ENCODE assay signal across 16 mouse cellular contexts in the genomic region with DNA sequence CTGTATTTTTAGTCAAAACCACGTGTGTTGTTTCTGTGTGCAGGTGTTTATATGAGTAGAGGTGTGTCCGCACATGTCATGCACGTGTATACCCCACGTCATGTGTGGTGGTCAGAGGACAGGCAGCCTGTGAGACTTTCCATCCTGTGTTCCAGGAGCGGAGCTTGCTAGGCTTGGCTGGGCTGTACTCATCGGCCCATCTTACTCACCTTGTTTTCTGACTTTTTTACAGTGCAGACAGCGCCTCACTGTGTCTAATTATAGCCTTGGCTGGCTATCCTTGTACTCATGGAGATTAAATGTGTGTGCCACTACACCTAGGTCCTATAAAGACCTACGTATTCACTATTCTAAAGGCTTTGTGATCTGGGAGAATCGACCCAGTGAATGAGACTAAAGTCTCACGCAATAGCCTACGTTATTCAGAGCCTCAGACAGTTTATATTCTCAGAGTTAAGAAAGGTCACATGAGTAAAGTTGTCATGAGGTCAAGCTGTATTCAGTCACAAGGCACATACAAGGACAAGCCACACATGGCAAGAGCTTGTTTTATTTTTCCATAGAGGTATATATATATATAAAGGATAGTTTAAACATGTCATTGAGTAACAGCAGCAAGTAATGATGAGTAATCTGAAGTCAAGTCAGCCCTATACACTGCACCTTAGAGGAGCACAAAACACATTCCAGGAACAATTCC. TPM values are rescaled to one million over a fixed set of nuclear protein-coding genes. Genes with fewer than 3 reads are reported as not detected.
A peak's percentile ranks its signal among the peaks of the same experiment; 100 is the strongest.
DNase-seq lines count a peak whose midpoint lies in the region; ATAC-seq and TF ChIP-seq lines count a peak whose summit lies in the region.
"Had no signal": no experiment of that assay in that cellular context is flagged by ENCODE, and none has a peak within 500 bp of the region (broad histone marks: within the 10 kb centered on the region; RNA-seq: fewer than 3 reads in every experiment).

No protein-coding gene starts in this region.

- H3K4me3 ChIP-seq in intestine, postnatal 0 days (ENCODE audit: low read depth, low read length): no peak overlapping the region
- no peak overlapping the region for H3K4me3 ChIP-seq in intestine, embryonic 15.5 days (replicated peaks)
- H3K4me3 ChIP-seq: stomach, embryonic 15.5 days had no signal

- ATAC-seq in intestine, postnatal 0 days: peak; percentile 60
- ATAC-seq in intestine, embryonic 15.5 days: no peak
- ATAC-seq: activated CD4-positive, CD25-positive, alpha-beta regulatory T cell, adult 4 months; forebrain, embryonic 14.5 days; intestine, embryonic 16.5 days had no signal

- H3K27me3 ChIP-seq in intestine, postnatal 0 days (replicated peaks; ENCODE audit: control insufficient read depth, insufficient read depth, low read length): no peaks in the 10 kb centered on the region
- no peaks in the 10 kb centered on the region for H3K27me3 ChIP-seq in intestine, embryonic 15.5 days (replicated peaks)
- H3K27me3 ChIP-seq: CH12.LX; stomach, embryonic 15.5 days had no signal

- DNase-seq in R1 (ENCODE audit: low read depth, low spot score): peak; percentile 8
- peak; percentile 6 to 7 for DNase-seq in heart, adult 9 months (ENCODE audit: low spot score in 2 of 2)
- peak; percentile 13 for DNase-seq in heart, postnatal 4 days
- no peak for DNase-seq in embryo, embryonic 11 days
- DNase-seq in urinary bladder, adult 18-20 months (ENCODE audit: low spot score in 2 of 2): no peak
- DNase-seq: adrenal gland, postnatal 36 days; kidney, postnatal 14 days; spleen, adult 18-20 months had no signal

- WGBS in intestine, postnatal 0 days: 85% methylated on average over 11 of the region's 11 CpGs
- WGBS in intestine, embryonic 15.5 days: 90% methylated on average over 11 of the region's 11 CpGs

- peak; percentile 25; the same call in 1 of the 2 replicates for TF ChIP-seq CTCF in intestine, postnatal 0 days (IDR thresholded peaks at IDR 0.05; ENCODE audit: low read depth)

- H3K9me3 ChIP-seq in intestine, postnatal 0 days (ENCODE audit: control insufficient read depth): no peaks in the 10 kb centered on the region
- H3K9me3 ChIP-seq in intestine, embryonic 15.5 days: no peaks in the 10 kb centered on the region
- H3K9me3 ChIP-seq: stomach, embryonic 15.5 days had no signal

- no peaks in the 10 kb centered on the region for H3K4me1 ChIP-seq in intestine, postnatal 0 days (replicated peaks; ENCODE audit: control insufficient read depth, insufficient read depth, low read length)
- no peaks in the 10 kb centered on the region for H3K4me1 ChIP-seq in intestine, embryonic 15.5 days (replicated peaks)
- H3K4me1 ChIP-seq: stomach, embryonic 15.5 days had no signal

- peaks cover 27% of the 10 kb centered on the region for H3K36me3 ChIP-seq in intestine, postnatal 0 days (ENCODE audit: control insufficient read depth, insufficient read depth)
- peaks cover 17% of the 10 kb centered on the region for H3K36me3 ChIP-seq in intestine, embryonic 15.5 days

- H3K4me2 ChIP-seq in intestine, postnatal 0 days (replicated peaks; ENCODE audit: low read depth): no peak overlapping the region
- H3K4me2 ChIP-seq in intestine, embryonic 15.5 days (replicated peaks): no peak overlapping the region
- H3K4me2 ChIP-seq: hindbrain, embryonic 14.5 days; stomach, embryonic 15.5 days had no signal

- no peak overlapping the region for H3K9ac ChIP-seq in intestine, postnatal 0 days (ENCODE audit: low read depth, low read length)
- H3K9ac ChIP-seq in intestine, embryonic 15.5 days: no peak overlapping the region
- H3K9ac ChIP-seq: hindbrain, embryonic 14.5 days; stomach, embryonic 15.5 days had no signal

- no peak overlapping the region for H3K27ac ChIP-seq in intestine, postnatal 0 days (ENCODE audit: low read depth, low read length)
- no peak overlapping the region for H3K27ac ChIP-seq in intestine, embryonic 15.5 days
- H3K27ac ChIP-seq: hindbrain, embryonic 14.5 days; stomach, embryonic 15.5 days had no signal

RNA-seq across cellular contexts. Expression of a gene that starts 31.8 kb away (rescaled TPM):
- 13.4 and 16.9 TPM in 2 replicates for polyA plus RNA-seq in intestine, postnatal 0 days (2015; fragmentation: Nextera tagmentation; extraction: Ambion mirVana)
- polyA plus RNA-seq in intestine, embryonic 15.5 days (2015; fragmentation: Nextera tagmentation; extraction: Ambion mirVana): 51.9 and 65.0 TPM in 2 replicates
- total RNA-seq in heart, postnatal 4 days (2021): 10 to 100 TPM; 19.7 to 23.2 TPM

Comparison
In these comparisons a context has a peak if more than half of its experiments do, and no peak if none do; other contexts are left out.
1. DNase-seq: peak in R1 (single experiment), heart, adult 9 months (2 of 2) and heart, postnatal 4 days (single experiment); none in embryo, embryonic 11 days (single experiment) and urinary bladder, adult 18-20 months (0 of 2).